Mouse (Mus musculus) spleen, adult 2 months (tissue): Measurements from ENCODE around the gene Bcl2l10.

Experiments
- CTCF ChIP-seq: fragments of 200-500 bp; IDR thresholded peaks from 2 replicates; pipeline ENCODE4 v1.5.1; 2011; ENCODE audit warnings: mild to moderate bottlenecking, inconsistent platforms; ENCODE audit not compliant: insufficient read depth, insufficient read length, insufficient replicate concordance; ENCODE audit errors: extremely low read depth
- POLR2A ChIP-seq: fragments of 200-500 bp; IDR thresholded peaks from 2 replicates; pipeline ENCODE4 v1.6.1; 2011; ENCODE audit warnings: low read depth, low read length, inconsistent platforms

DNA sequence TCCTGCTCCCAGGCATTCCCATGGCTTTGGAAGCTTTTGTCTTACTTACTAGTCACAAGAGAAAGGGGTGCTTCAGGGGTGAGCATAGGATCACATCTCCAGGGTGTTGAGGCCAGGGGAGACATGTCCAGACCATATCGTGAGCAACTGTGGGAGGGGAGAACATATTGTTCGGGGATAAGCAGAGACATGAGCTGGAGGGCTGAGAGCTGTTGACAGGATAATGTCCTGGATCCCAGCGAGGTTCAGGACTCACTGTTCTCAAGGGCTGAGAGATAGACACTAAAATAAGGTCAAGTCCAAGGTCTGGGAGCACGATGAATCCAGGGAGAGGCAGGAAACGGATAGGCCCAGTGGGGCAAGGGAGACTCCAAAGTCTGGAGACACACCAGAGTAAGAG lies 15.4 kb downstream of the Bcl2l10 start:
- TF ChIP-seq CTCF, result no peak
- TF ChIP-seq POLR2A, result no peak
